Mouse (Mus musculus): ENCODE data around the gene Prss29.

DNA sequence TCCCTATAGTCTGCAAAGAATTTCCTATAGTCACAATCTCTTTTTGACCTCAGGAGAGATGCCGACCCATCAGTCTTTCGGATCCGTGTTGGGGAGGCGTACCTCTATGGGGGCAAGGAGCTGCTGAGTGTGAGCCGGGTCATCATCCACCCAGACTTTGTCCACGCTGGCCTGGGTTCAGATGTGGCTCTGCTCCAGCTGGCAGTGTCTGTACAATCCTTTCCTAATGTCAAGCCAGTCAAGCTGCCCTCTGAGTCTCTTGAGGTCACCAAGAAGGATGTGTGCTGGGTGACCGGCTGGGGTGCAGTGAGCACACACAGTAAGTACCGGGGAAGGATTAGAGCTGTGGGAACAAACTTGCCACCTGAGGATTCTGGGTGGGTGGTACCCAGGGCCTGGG is 2.4 kb downstream of the Prss29 start:
- no peak for TF ChIP-seq CHD2 (IDR thresholded peaks at IDR 0.05; ENCODE audit: low read depth, low read length)
- no peak for TF ChIP-seq MAFK (IDR thresholded peaks at IDR 0.05; ENCODE audit: insufficient read depth, low read depth, low read length)
- no peak for TF ChIP-seq HCFC1 (IDR thresholded peaks at IDR 0.05; ENCODE audit: borderline replicate concordance, insufficient read depth, low read length)
- no peak for TF ChIP-seq ZNF384 (IDR thresholded peaks at IDR 0.05; ENCODE audit: low read depth, low read length)
- no peak for TF ChIP-seq ZC3H11A (IDR thresholded peaks at IDR 0.05; ENCODE audit: borderline replicate concordance, low read depth, low read length)

All from ES-E14 (cell line).